Mouse (Mus musculus): ENCODE results near the gene Spata45.
A peak's percentile ranks its signal among the peaks of the same experiment; 100 is the strongest.

Gene Spata45

GRCm38 (mm10) chr1:191041352-191041751, 4.9 kb downstream of the Spata45 start:
- DNase-seq (ENCODE audit: low read depth, low spot score): no peak

GRCm38 (mm10) chr1:191042106-191042505, 5.7 kb downstream of the Spata45 start:
- DNase-seq (ENCODE audit: low read depth, low spot score): no peak

GRCm38 (mm10) chr1:191042688-191043087, 6.2 kb downstream of the Spata45 start:
- DNase-seq (ENCODE audit: low read depth, low spot score): no peak

- DNase-seq (ENCODE audit: low read depth, low spot score): no peak
Observed at GRCm38 (mm10) chr1:191045264-191045663, 8.8 kb downstream of the Spata45 start.

GRCm38 (mm10) chr1:191046231-191046824, 9.9 kb downstream of the Spata45 start:
- DNase-seq (ENCODE audit: low read depth, low spot score): no peak

GRCm38 (mm10) chr1:191053555-191053954, 17.1 kb downstream of the Spata45 start:
- DNase-seq (ENCODE audit: low read depth, low spot score): no peak

GRCm38 (mm10) chr1:191054870-191055532, 18.6 kb downstream of the Spata45 start:
- no peak for DNase-seq (ENCODE audit: low read depth, low spot score)

GRCm38 (mm10) chr1:191055533-191055873, 19.1 kb downstream of the Spata45 start:
- peak; percentile 22 for DNase-seq (ENCODE audit: low read depth, low spot score)

GRCm38 (mm10) chr1:191057461-191057860, 21.0 kb downstream of the Spata45 start:
- DNase-seq (ENCODE audit: low read depth, low spot score): peak; percentile 14

GRCm38 (mm10) chr1:191062241-191062780, 25.9 kb downstream of the Spata45 start:
- no peak for DNase-seq (ENCODE audit: low read depth, low spot score)

- DNase-seq (ENCODE audit: low read depth, low spot score): peak; percentile 90
Observed at GRCm38 (mm10) chr1:191062781-191063485, 26.5 kb downstream of the Spata45 start, which contains the start of the genes Tatdn3 and Nsl1. Gene Tatdn3, minus strand, starts transcription at chr1:191062932. Gene Nsl1, plus strand, starts transcription at chr1:191063012.

- DNase-seq (ENCODE audit: low read depth, low spot score): no peak
Observed at GRCm38 (mm10) chr1:191063700-191064099, 27.3 kb downstream of the Spata45 start.

- no peak for DNase-seq (ENCODE audit: low read depth, low spot score)
Observed at GRCm38 (mm10) chr1:191064535-191064934, 28.1 kb downstream of the Spata45 start.

- DNase-seq (ENCODE audit: low read depth, low spot score): peak; percentile 81
Observed at GRCm38 (mm10) chr1:191065188-191065587, 28.7 kb downstream of the Spata45 start.

GRCm38 (mm10) chr1:191068377-191068776, 31.9 kb downstream of the Spata45 start:
- peak; percentile 63 for DNase-seq (ENCODE audit: low read depth, low spot score)

GRCm38 (mm10) chr1:191070259-191070658, 33.8 kb downstream of the Spata45 start:
- DNase-seq (ENCODE audit: low read depth, low spot score): peak; percentile 66

- DNase-seq (ENCODE audit: low read depth, low spot score): no peak
Observed at GRCm38 (mm10) chr1:191071613-191072012, 35.2 kb downstream of the Spata45 start.

- no peak for DNase-seq (ENCODE audit: low read depth, low spot score)
Observed at GRCm38 (mm10) chr1:191072329-191072913, 36.0 kb downstream of the Spata45 start.

GRCm38 (mm10) chr1:191073001-191073400, 36.6 kb downstream of the Spata45 start:
- DNase-seq (ENCODE audit: low read depth, low spot score): no peak

- no peak for DNase-seq (ENCODE audit: low read depth, low spot score)
Observed at GRCm38 (mm10) chr1:191073486-191073885, 37.0 kb downstream of the Spata45 start.

GRCm38 (mm10) chr1:191075199-191075883, 38.9 kb downstream of the Spata45 start:
- DNase-seq (ENCODE audit: low read depth, low spot score): peak; percentile 83
